Mouse (Mus musculus) intestine, embryonic 14.5 days (tissue): Measurements from ENCODE around the gene Cbx2. TPM values are rescaled to one million over a fixed set of nuclear protein-coding genes. Genes with fewer than 3 reads are reported as not detected.
A peak's percentile ranks its signal among the peaks of the same experiment; 100 is the strongest.

Experiments
- ATAC-seq: fragments of 200-750 bp; cut with Nextera tagmentation; replicated peaks from 2 replicates; pipeline ENCODE4 v1.8.0; 2017; ENCODE audit warnings: low read depth, moderate number of reproducible peaks, moderate TSS enrichment, moderate library complexity; ENCODE audit not compliant: low FRiP score, low TSS enrichment
- DNase-seq: peaks from one replicate; pipeline ENCODE4 v3.0.0-alpha.2; 2018; ENCODE audit warnings: low spot score
- H3K27ac ChIP-seq: fragments of 300-500 bp; sonication (generic); 2 replicates; pipeline ENCODE4 v1.5.1; 2014; ENCODE audit warnings: low read depth, mild to moderate bottlenecking, control low read depth
- H3K27me3 ChIP-seq: fragments of 300-500 bp; sonication (generic); replicated peaks from 2 replicates; pipeline ENCODE4 v1.6.1; 2014; ENCODE audit warnings: low read length, control low read depth; ENCODE audit not compliant: control insufficient read depth, insufficient read depth
- H3K36me3 ChIP-seq: fragments of 300-500 bp; sonication (generic); 2 replicates; pipeline ENCODE4 v1.6.1; 2014; ENCODE audit warnings: low read length, control low read depth; ENCODE audit not compliant: control insufficient read depth, insufficient read depth
- H3K4me1 ChIP-seq: fragments of 300-500 bp; sonication (generic); replicated peaks from 2 replicates; pipeline ENCODE4 v1.6.1; 2014; ENCODE audit warnings: low read length, control low read depth, mixed read lengths; ENCODE audit not compliant: control insufficient read depth, insufficient read depth
- H3K4me2 ChIP-seq: fragments of 300-500 bp; sonication (generic); 2 replicates; pipeline ENCODE4 v1.6.1; 2014; ENCODE audit warnings: low read length
- H3K4me3 ChIP-seq: fragments of 300-500 bp; sonication (generic); 2 replicates; pipeline ENCODE4 v1.5.1; 2014; ENCODE audit warnings: low read depth, low read length, control low read depth, mixed read lengths
- H3K9ac ChIP-seq: fragments of 300-500 bp; sonication (generic); 2 replicates; pipeline ENCODE4 v1.6.1; 2014; ENCODE audit warnings: mild to moderate bottlenecking, low read length
- H3K9me3 ChIP-seq: fragments of 300-500 bp; sonication (generic); 2 replicates; pipeline ENCODE4 v1.6.1; 2016; ENCODE audit warnings: low read length, control low read depth; ENCODE audit not compliant: control insufficient read depth
- WGBS: fragments of 180-500 bp; shearing (Covaris S2); extraction: QIAGEN DNeasy Blood & Tissue Kit; methylation state at CpG from one replicate; pipeline ENCODE4 v1.1.7; 2014; 5-methylcytosine and 5-hydroxymethylcytosine counted together
- polyA plus RNA-seq: library from polyadenylated mRNA; unstranded; fragments of >200 nt; fragmentation: Nextera tagmentation; extraction: Ambion mirVana; gene quantifications from 2 replicates; pipeline ENCODE4 v1.2.1, GENCODE M21; 2014

Cbx2 gene
- polyA plus RNA-seq, 1 experiment from 2014 or later: 32.0 TPM

- Histone ChIP-seq H3K9ac (no peak overlapping the region), H3K9me3 (no peaks in the 10 kb centered on the region), H3K4me3 (no peak overlapping the region), H3K27ac (no peak overlapping the region), H3K4me1 (no peaks in the 10 kb centered on the region), H3K27me3 (no peaks in the 10 kb centered on the region), H3K36me3 (no peaks in the 10 kb centered on the region), H3K4me2 (no peak overlapping the region)
- WGBS: 86% methylated on average over 10 of the region's 10 CpGs
- DNase-seq (no peak), ATAC-seq (no peak)
These were observed 17.1 kb upstream of the Cbx2 start for GRCm38 (mm10) chr11:119005547-119006275.

- Histone ChIP-seq H3K27ac (no peak overlapping the region), H3K27me3 (no peaks in the 10 kb centered on the region), H3K4me2 (no peak overlapping the region), H3K9me3 (no peaks in the 10 kb centered on the region), H3K9ac (no peak overlapping the region), H3K4me1 (no peaks in the 10 kb centered on the region), H3K36me3 (no peaks in the 10 kb centered on the region), H3K4me3 (no peak overlapping the region)
- ATAC-seq: no peak
- WGBS: 71% methylated on average over 3 of the region's 3 CpGs
- no peak for DNase-seq
These were observed 16.3 kb upstream of the Cbx2 start for GRCm38 (mm10) chr11:119006462-119006861.

- H3K27ac ChIP-seq: no peak overlapping the region
- no peaks in the 10 kb centered on the region for H3K36me3 ChIP-seq
- H3K4me3 ChIP-seq: peak overlapping the region; percentile 28
- no peaks in the 10 kb centered on the region for H3K27me3 ChIP-seq
- 16% methylated on average over 21 of the region's 21 CpGs for WGBS
- H3K4me2 ChIP-seq: peak overlapping the region; percentile 52
- DNase-seq (peak; percentile 69), ATAC-seq (peak; percentile 89)
- no peaks in the 10 kb centered on the region for H3K9me3 ChIP-seq
- no peak overlapping the region for H3K9ac ChIP-seq
- H3K4me1 ChIP-seq: no peaks in the 10 kb centered on the region
These were observed 15.0 kb upstream of the Cbx2 start for GRCm38 (mm10) chr11:119007461-119008456.

- ATAC-seq: no peak
- Histone ChIP-seq H3K4me1 (no peaks in the 10 kb centered on the region), H3K9ac (no peak overlapping the region), H3K27me3 (no peaks in the 10 kb centered on the region), H3K9me3 (no peaks in the 10 kb centered on the region), H3K4me3 (no peak overlapping the region), H3K4me2 (no peak overlapping the region), H3K36me3 (no peaks in the 10 kb centered on the region), H3K27ac (no peak overlapping the region)
- no peak for DNase-seq
- 76% methylated on average over 7 of the region's 7 CpGs for WGBS
These were observed 8.3 kb upstream of the Cbx2 start for GRCm38 (mm10) chr11:119014455-119014854.

GRCm38 (mm10) chr11:119017506-119017905 is 5.3 kb upstream of the Cbx2 start:
- 80% methylated on average over 7 of the region's 7 CpGs for WGBS
- Histone ChIP-seq H3K36me3 (no peaks in the 10 kb centered on the region), H3K9me3 (no peaks in the 10 kb centered on the region), H3K9ac (no peak overlapping the region), H3K27me3 (peaks cover 4% of the 10 kb centered on the region; the same call in 1 of the 2 replicates), H3K4me2 (no peak overlapping the region), H3K4me3 (no peak overlapping the region), H3K4me1 (peaks cover 8% of the 10 kb centered on the region; the same call in 1 of the 2 replicates), H3K27ac (no peak overlapping the region)
- no peak for ATAC-seq
- no peak for DNase-seq

GRCm38 (mm10) chr11:119021180-119021579 is 1.6 kb upstream of the Cbx2 start:
- Histone ChIP-seq H3K27me3 (peaks cover 4% of the 10 kb centered on the region; the same call in 1 of the 2 replicates), H3K9me3 (no peaks in the 10 kb centered on the region), H3K4me3 (no peak overlapping the region), H3K36me3 (no peaks in the 10 kb centered on the region), H3K9ac (no peak overlapping the region), H3K4me2 (no peak overlapping the region), H3K27ac (no peak overlapping the region), H3K4me1 (peaks cover 30% of the 10 kb centered on the region)
- ATAC-seq (no peak), DNase-seq (no peak)
- WGBS: 95% methylated on average over 7 of the region's 7 CpGs

- no peak; the same call in 1 of the 2 replicates for ATAC-seq
- WGBS: 5% methylated on average over 42 of the region's 42 CpGs
- peak overlapping the region; percentile 77 for H3K27ac ChIP-seq
- no peaks in the 10 kb centered on the region for H3K9me3 ChIP-seq
- peaks cover 4% of the 10 kb centered on the region; the same call in 1 of the 2 replicates for H3K27me3 ChIP-seq
- H3K36me3 ChIP-seq: peaks cover 10% of the 10 kb centered on the region
- peak overlapping the region; percentile 86 for H3K9ac ChIP-seq
- H3K4me2 ChIP-seq: peak overlapping the region; percentile 79
- peaks cover 30% of the 10 kb centered on the region for H3K4me1 ChIP-seq
- H3K4me3 ChIP-seq: peak overlapping the region; percentile 87
- peak; percentile 64 for DNase-seq
These were observed 481 bp upstream of the Cbx2 start for GRCm38 (mm10) chr11:119022068-119022894.

- DNase-seq (peak; percentile 78), ATAC-seq (no peak)
- H3K9ac ChIP-seq: peak overlapping the region; percentile 86
- peaks cover 4% of the 10 kb centered on the region; the same call in 1 of the 2 replicates for H3K27me3 ChIP-seq
- peaks cover 24% of the 10 kb centered on the region for H3K36me3 ChIP-seq
- H3K4me2 ChIP-seq: peak overlapping the region; percentile 79
- H3K4me1 ChIP-seq: peaks cover 30% of the 10 kb centered on the region
- H3K9me3 ChIP-seq: no peaks in the 10 kb centered on the region
- H3K27ac ChIP-seq: peak overlapping the region; percentile 87
- WGBS: under 1% methylated on average over 13 of the region's 15 CpGs
- H3K4me3 ChIP-seq: peak overlapping the region; percentile 87
These were observed 836 bp downstream of the Cbx2 start for GRCm38 (mm10) chr11:119023616-119023980.
